Mouse (Mus musculus): Measurements from ENCODE around the gene Zfp870. TPM values are rescaled to one million over a fixed set of nuclear protein-coding genes. Genes with fewer than 3 reads are reported as not detected.

Gene Zfp870
- polyA plus RNA-seq, 1 experiment from 2014 or later: 4.5 TPM

DNA sequence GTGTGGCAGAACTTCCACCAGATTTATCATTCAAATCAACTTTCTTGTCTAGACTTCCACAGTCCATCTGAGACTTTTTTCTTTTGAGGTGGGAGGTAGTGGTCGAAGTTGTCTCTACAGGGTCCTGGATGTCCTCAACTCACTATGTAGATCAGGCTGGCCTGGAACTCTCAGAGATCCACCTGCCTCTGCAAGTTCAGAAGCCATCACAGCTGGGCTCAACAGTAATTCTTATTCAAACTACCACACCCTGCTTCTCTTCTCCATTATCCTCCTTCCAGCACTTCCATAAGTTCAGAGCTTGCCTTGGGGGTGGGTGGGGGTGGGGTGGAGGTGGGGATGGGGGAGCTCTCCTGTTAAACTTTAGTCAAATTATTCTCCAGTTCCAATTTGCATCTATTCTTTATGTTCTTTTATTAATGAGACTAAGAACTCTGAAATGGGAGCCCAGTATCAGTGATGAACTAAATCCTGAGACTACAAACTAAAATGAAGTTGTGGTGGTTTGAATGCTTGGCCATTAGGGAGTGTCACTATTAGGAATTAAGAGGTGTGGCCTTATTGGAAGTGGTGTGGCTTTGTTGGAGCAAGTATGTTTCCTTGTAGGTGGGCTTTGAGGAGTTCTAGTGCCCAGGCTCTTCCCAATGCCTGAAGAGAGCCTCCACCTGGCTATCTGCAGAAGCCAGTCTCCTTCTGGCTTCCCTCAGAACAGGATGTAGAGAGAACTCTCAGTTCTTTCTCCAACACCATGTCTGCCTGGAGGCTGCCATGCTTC, 10.5 kb upstream of the Zfp870 start:
- H3K4me3 ChIP-seq: no peak overlapping the region
- 67% methylated on average over 1 of the region's 1 CpGs for WGBS
- H3K27ac ChIP-seq: no peak overlapping the region
- no peak for ATAC-seq (replicated peaks; ENCODE audit: insufficient number of reproducible peaks, insufficient read depth, low FRiP score, low read depth)
- H3K36me3 ChIP-seq: no peaks in the 10 kb centered on the region
- no peak overlapping the region for H3K9ac ChIP-seq
- no peaks in the 10 kb centered on the region for H3K9me3 ChIP-seq (replicated peaks)
- H3K4me1 ChIP-seq (replicated peaks): 0 out of 2 replicates have a peak, but pooled peaks cover 3% of the 10 kb centered on the region
- H3K4me2 ChIP-seq: no peak overlapping the region
- H3K27me3 ChIP-seq: peaks cover 12% of the 10 kb centered on the region

GRCm38 (mm10) chr17:32895421-32895820, 4.0 kb upstream of the Zfp870 start:
- H3K36me3 ChIP-seq: no peaks in the 10 kb centered on the region
- H3K4me2 ChIP-seq: no peak overlapping the region
- H3K9me3 ChIP-seq (replicated peaks): no peaks in the 10 kb centered on the region
- 85% methylated on average over 4 of the region's 4 CpGs for WGBS
- H3K27me3 ChIP-seq: no peaks in the 10 kb centered on the region
- H3K4me1 ChIP-seq (replicated peaks): peaks cover 5% of the 10 kb centered on the region
- H3K9ac ChIP-seq: no peak overlapping the region
- no peak for ATAC-seq (replicated peaks; ENCODE audit: insufficient number of reproducible peaks, insufficient read depth, low FRiP score, low read depth)
- H3K27ac ChIP-seq: no peak overlapping the region
- no peak overlapping the region for H3K4me3 ChIP-seq

GRCm38 (mm10) chr17:32893901-32894300, 2.5 kb upstream of the Zfp870 start:
- Histone ChIP-seq H3K9ac (no peak overlapping the region), H3K4me1 (replicated peaks) (peaks cover 15% of the 10 kb centered on the region), H3K4me2 (no peak overlapping the region), H3K36me3 (no peaks in the 10 kb centered on the region), H3K9me3 (replicated peaks) (no peaks in the 10 kb centered on the region), H3K27me3 (no peaks in the 10 kb centered on the region), H3K4me3 (no peak overlapping the region), H3K27ac (no peak overlapping the region)
- no peak for ATAC-seq (replicated peaks; ENCODE audit: insufficient number of reproducible peaks, insufficient read depth, low FRiP score, low read depth)
- 71% methylated on average over 3 of the region's 3 CpGs for WGBS

GRCm38 (mm10) chr17:32890852-32891238, 597 bp downstream of the Zfp870 start:
- ATAC-seq (replicated peaks; ENCODE audit: insufficient number of reproducible peaks, insufficient read depth, low FRiP score, low read depth): peak; percentile 16; the same call in 1 of the 2 replicates
- H3K27me3 ChIP-seq: no peaks in the 10 kb centered on the region
- H3K36me3 ChIP-seq: no peaks in the 10 kb centered on the region; the same call in 1 of the 2 replicates
- peak overlapping the region; percentile 77 for H3K4me2 ChIP-seq
- H3K4me1 ChIP-seq (replicated peaks): peaks cover 15% of the 10 kb centered on the region
- H3K9ac ChIP-seq: peak overlapping the region; percentile 85
- H3K9me3 ChIP-seq (replicated peaks): no peaks in the 10 kb centered on the region
- H3K4me3 ChIP-seq: peak overlapping the region; percentile 80
- WGBS: 4% methylated on average over 11 of the region's 11 CpGs
- H3K27ac ChIP-seq: peak overlapping the region; percentile 87

DNA sequence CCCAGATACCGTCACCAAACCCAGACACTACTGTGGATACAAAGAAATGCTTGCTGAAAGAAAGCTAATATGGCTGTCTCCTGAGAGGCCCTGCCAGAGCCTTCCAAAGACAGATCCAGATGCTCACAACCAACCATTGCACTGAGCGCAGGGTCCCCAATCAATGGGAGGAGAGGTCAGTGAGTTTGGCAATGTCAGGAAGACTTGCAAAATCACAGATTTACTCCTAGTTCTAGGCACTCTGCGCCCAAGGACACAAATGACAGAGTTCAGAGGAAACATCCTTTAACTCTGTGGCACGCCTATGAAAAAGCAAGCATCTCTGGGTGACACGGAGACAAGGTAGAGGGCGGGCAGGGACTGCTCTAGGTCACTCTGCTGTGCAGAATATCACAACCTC, 1.8 kb downstream of the Zfp870 start:
- Histone ChIP-seq H3K4me1 (replicated peaks) (peaks cover 15% of the 10 kb centered on the region), H3K4me3 (no peak overlapping the region), H3K27ac (no peak overlapping the region), H3K9ac (no peak overlapping the region), H3K36me3 (peaks cover 4% of the 10 kb centered on the region; the same call in 1 of the 2 replicates), H3K27me3 (no peaks in the 10 kb centered on the region), H3K9me3 (replicated peaks) (no peaks in the 10 kb centered on the region), H3K4me2 (peak overlapping the region; percentile 77; the same call in 1 of the 2 replicates)
- no peak for ATAC-seq (replicated peaks; ENCODE audit: insufficient number of reproducible peaks, insufficient read depth, low FRiP score, low read depth)
- WGBS: 95% methylated on average over 6 of the region's 6 CpGs

- Histone ChIP-seq H3K27me3 (0 out of 2 replicates have a peak, but pooled peaks cover 2% of the 10 kb centered on the region), H3K36me3 (peaks cover 46% of the 10 kb centered on the region), H3K9ac (no peak overlapping the region), H3K9me3 (replicated peaks) (no peaks in the 10 kb centered on the region), H3K4me1 (replicated peaks) (peaks cover 6% of the 10 kb centered on the region; the same call in 1 of the 2 replicates), H3K27ac (no peak overlapping the region), H3K4me3 (no peak overlapping the region), H3K4me2 (no peak overlapping the region)
- WGBS: 85% methylated on average over 14 of the region's 14 CpGs
- no peak for ATAC-seq (replicated peaks; ENCODE audit: insufficient number of reproducible peaks, insufficient read depth, low FRiP score, low read depth)
Measured at GRCm38 (mm10) chr17:32880320-32881218, 10.9 kb downstream of the Zfp870 start.

DNA sequence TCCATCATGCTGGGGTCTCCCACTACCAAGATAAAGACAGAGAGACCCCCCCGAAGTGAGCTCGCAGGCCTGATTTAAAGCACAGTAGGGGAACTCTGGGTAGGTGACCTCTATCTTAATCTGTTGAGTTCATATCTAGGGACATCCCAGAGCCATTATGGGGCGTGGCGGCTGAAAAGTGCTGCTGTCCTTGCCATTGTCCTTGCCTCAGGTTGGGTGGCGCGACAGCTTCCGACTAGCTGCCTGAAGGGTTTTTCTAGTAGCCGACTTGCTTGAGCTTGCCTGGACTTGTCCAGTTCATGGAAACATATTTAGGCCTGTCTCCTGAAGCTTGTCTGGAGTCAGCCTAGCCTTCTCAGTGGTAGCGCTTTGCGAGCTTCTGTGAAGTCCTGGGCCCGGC, 12.7 kb downstream of the Zfp870 start:
- H3K9me3 ChIP-seq (replicated peaks): no peaks in the 10 kb centered on the region
- no peak overlapping the region for H3K27ac ChIP-seq
- H3K9ac ChIP-seq: no peak overlapping the region
- H3K36me3 ChIP-seq: peaks cover 34% of the 10 kb centered on the region
- H3K4me2 ChIP-seq: no peak overlapping the region
- WGBS: 87% methylated on average over 11 of the region's 11 CpGs
- no peak overlapping the region for H3K4me3 ChIP-seq
- ATAC-seq (replicated peaks; ENCODE audit: insufficient number of reproducible peaks, insufficient read depth, low FRiP score, low read depth): no peak
- H3K4me1 ChIP-seq (replicated peaks): peaks cover 6% of the 10 kb centered on the region; the same call in 1 of the 2 replicates
- 0 out of 2 replicates have a peak, but pooled peaks cover 2% of the 10 kb centered on the region for H3K27me3 ChIP-seq

DNA sequence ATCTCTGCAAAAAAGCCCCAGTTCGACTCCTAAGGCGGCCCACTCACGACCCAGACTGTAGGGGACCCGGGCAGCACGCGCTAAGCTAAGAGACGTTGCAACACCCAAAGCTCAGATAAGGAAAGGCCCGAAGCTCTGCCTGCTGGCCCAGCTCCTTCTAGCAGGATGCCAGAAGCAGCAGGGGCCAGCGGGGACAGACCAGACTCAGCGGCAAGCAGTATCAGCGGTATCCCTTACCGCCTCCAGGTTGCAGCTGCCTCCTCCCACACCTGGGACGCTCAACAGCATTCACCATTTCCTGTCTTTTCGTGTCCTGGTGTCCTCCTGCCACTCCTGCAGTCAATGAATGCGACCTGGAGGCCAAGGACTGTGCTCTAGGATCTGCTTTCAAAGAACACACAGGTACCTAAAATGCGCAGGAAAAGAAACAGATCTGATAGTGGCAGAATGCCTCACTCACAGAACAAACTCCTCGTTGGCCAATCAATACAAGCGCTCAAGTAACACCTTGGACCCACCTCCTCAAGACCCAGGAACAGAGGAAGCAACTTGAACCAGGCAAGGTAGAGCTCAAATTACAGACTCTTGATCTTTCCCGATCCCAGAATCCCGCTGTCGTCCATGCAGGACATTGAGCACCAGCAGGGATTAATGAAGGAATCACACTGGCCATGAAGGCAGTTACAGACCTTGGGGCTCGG, 13.8 kb downstream of the Zfp870 start:
- Histone ChIP-seq H3K9me3 (replicated peaks) (no peaks in the 10 kb centered on the region), H3K27me3 (0 out of 2 replicates have a peak, but pooled peaks cover 2% of the 10 kb centered on the region), H3K4me3 (no peak overlapping the region), H3K4me2 (peak overlapping the region; percentile 35; the same call in 1 of the 2 replicates), H3K27ac (no peak overlapping the region), H3K9ac (no peak overlapping the region), H3K4me1 (replicated peaks) (peaks cover 6% of the 10 kb centered on the region; the same call in 1 of the 2 replicates), H3K36me3 (peaks cover 22% of the 10 kb centered on the region)
- WGBS: 5% methylated on average over 22 of the region's 22 CpGs
- 0 out of 2 replicates have a peak, but pooled peaks have one; percentile 27 for ATAC-seq (replicated peaks; ENCODE audit: insufficient number of reproducible peaks, insufficient read depth, low FRiP score, low read depth)

- Histone ChIP-seq H3K27me3 (0 out of 2 replicates have a peak, but pooled peaks cover 2% of the 10 kb centered on the region), H3K4me1 (replicated peaks) (peaks cover 5% of the 10 kb centered on the region; the same call in 1 of the 2 replicates), H3K9me3 (replicated peaks) (no peaks in the 10 kb centered on the region), H3K36me3 (no peaks in the 10 kb centered on the region), H3K9ac (no peak overlapping the region), H3K4me3 (no peak overlapping the region), H3K27ac (no peak overlapping the region), H3K4me2 (no peak overlapping the region)
- 61% methylated on average over 5 of the region's 5 CpGs for WGBS
- no peak for ATAC-seq (replicated peaks; ENCODE audit: insufficient number of reproducible peaks, insufficient read depth, low FRiP score, low read depth)
Measured at GRCm38 (mm10) chr17:32872696-32873095, 18.7 kb downstream of the Zfp870 start.

DNA sequence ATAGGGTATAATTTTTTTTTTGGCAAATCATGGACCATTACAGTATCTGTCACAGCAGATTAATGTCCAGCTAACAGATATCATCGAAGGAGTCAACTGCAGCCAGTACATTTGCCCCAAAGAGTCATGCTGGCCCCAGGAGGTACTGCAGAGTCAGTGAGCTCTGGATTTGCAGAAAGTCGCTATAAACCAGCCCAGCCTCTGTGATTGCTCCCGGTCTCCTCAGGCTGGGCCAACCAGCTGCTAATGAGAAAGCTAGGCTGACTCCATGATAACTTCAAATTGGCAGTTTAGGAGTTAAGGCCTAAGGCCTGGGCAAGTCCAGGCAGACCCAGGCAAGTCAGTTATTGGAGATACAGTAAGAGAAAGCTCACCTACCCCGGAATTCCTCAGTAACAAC, 19.4 kb downstream of the Zfp870 start:
- 68% methylated on average over 4 of the region's 4 CpGs for WGBS
- H3K36me3 ChIP-seq: no peaks in the 10 kb centered on the region
- no peaks in the 10 kb centered on the region for H3K9me3 ChIP-seq (replicated peaks)
- no peak overlapping the region for H3K9ac ChIP-seq
- no peak overlapping the region for H3K4me2 ChIP-seq
- ATAC-seq (replicated peaks; ENCODE audit: insufficient number of reproducible peaks, insufficient read depth, low FRiP score, low read depth): no peak
- H3K4me1 ChIP-seq (replicated peaks): no peaks in the 10 kb centered on the region
- no peak overlapping the region for H3K4me3 ChIP-seq
- H3K27me3 ChIP-seq: 0 out of 2 replicates have a peak, but pooled peaks cover 2% of the 10 kb centered on the region
- no peak overlapping the region for H3K27ac ChIP-seq

DNA sequence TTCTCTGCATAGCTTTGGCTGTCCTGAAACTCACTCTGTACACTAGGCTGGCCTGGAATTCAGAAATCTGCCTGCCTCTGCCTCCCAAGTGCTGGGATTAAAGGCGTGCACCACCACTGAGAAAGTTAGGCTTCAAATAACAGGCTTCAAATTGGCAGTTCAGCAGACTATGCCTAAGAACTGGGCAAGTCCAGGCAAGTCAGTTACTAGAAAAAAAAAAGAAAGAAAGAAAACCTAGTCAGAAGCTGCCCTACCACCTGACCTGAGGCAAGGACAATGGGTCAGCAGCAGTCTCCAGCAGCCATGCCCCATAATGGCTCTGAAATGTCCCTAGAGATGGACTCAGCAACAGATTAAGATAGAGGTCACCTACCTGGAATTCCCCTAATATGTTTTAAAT, 20.0 kb downstream of the Zfp870 start:
- H3K36me3 ChIP-seq: no peaks in the 10 kb centered on the region
- H3K4me2 ChIP-seq: no peak overlapping the region
- H3K4me3 ChIP-seq: no peak overlapping the region
- no peaks in the 10 kb centered on the region for H3K27me3 ChIP-seq
- no peaks in the 10 kb centered on the region for H3K9me3 ChIP-seq (replicated peaks)
- H3K27ac ChIP-seq: no peak overlapping the region
- no peaks in the 10 kb centered on the region for H3K4me1 ChIP-seq (replicated peaks)
- no peak overlapping the region for H3K9ac ChIP-seq
- ATAC-seq (replicated peaks; ENCODE audit: insufficient number of reproducible peaks, insufficient read depth, low FRiP score, low read depth): no peak
- WGBS: 89% methylated on average over 1 of the region's 1 CpGs
